Mouse (Mus musculus) liver, embryonic 14.5 days (tissue): ENCODE data around the gene Lbp. TPM values are rescaled to one million over a fixed set of nuclear protein-coding genes. Genes with fewer than 3 reads are reported as not detected.

Experiments
- ATAC-seq: fragments of 200-750 bp; cut with Nextera tagmentation; 2 replicates; pipeline ENCODE4 v1.8.0; 2017; ENCODE audit warnings: moderate number of reproducible peaks, mild to moderate bottlenecking, moderate library complexity; ENCODE audit not compliant: insufficient read depth
- DNase-seq, 3 experiments: peaks; one replicate each; pipeline ENCODE4 v3.0.0-alpha.2; 2012 to 2013; ENCODE audit warnings: low read depth in 3 of 3, low spot score in 3 of 3
- H3K27ac ChIP-seq: fragments of 300-500 bp; sonication (generic); 2 replicates; pipeline ENCODE4 v1.5.1; 2014; ENCODE audit warnings: moderate library complexity, mild to moderate bottlenecking, control low read depth, inconsistent platforms
- H3K27me3 ChIP-seq: fragments of 300-500 bp; sonication (generic); 2 replicates; pipeline ENCODE4 v1.6.1; 2014; ENCODE audit warnings: mild to moderate bottlenecking, low read length, moderate library complexity; ENCODE audit not compliant: control insufficient read depth, insufficient read depth
- H3K36me3 ChIP-seq: fragments of 300-500 bp; sonication (generic); replicated peaks from 2 replicates; pipeline ENCODE4 v1.6.1; 2014; ENCODE audit warnings: low read depth; ENCODE audit not compliant: control insufficient read depth, insufficient read depth
- H3K4me1 ChIP-seq, 2 experiments: fragments of 200-500 bp in 1 of 2; fragments of 300-500 bp in 1 of 2; sonication (generic) in 1 of 2; replicated peaks; 2 replicates each; pipeline ENCODE4 v1.6.1; 2012 to 2014; ENCODE audit warnings: antibody characterized with exemption in 1 of 2, inconsistent platforms in 1 of 2, low read length in 1 of 2; ENCODE audit not compliant: control insufficient read depth in 2 of 2, insufficient read depth in 2 of 2
- H3K4me2 ChIP-seq: fragments of 300-500 bp; sonication (generic); 2 replicates; pipeline ENCODE4 v1.6.1; 2014; ENCODE audit warnings: low read depth, mild to moderate bottlenecking, control low read depth, moderate library complexity
- H3K4me3 ChIP-seq, 2 experiments: fragments of 200-500 bp in 1 of 2; fragments of 300-500 bp in 1 of 2; sonication (generic) in 1 of 2; 2 replicates each; pipeline ENCODE4 v1.5.1; 2012 to 2014; ENCODE audit warnings: low read depth in 2 of 2, low read length in 2 of 2, mild to moderate bottlenecking in 2 of 2, control low read depth in 1 of 2, inconsistent platforms in 1 of 2, moderate library complexity in 1 of 2; ENCODE audit not compliant: insufficient read depth in 1 of 2
- H3K9ac ChIP-seq: fragments of 300-500 bp; sonication (generic); replicated peaks from 2 replicates; pipeline ENCODE4 v1.6.1; 2014; ENCODE audit warnings: mild to moderate bottlenecking, control low read depth, moderate library complexity
- H3K9me3 ChIP-seq: fragments of 300-500 bp; sonication (generic); 2 replicates; pipeline ENCODE4 v1.6.1; 2016; ENCODE audit warnings: low read length, mixed read lengths; ENCODE audit not compliant: control insufficient read depth
- CTCF ChIP-seq: IDR thresholded peaks from 2 replicates; pipeline ENCODE4 v1.5.1; 2016; ENCODE audit warnings: antibody characterized with exemption, low read depth, control low read depth
- EP300 ChIP-seq: IDR thresholded peaks from 2 replicates; pipeline ENCODE4 v1.6.1; 2016; ENCODE audit warnings: antibody characterized with exemption, low read depth
- WGBS: fragments of 180-500 bp; shearing (Covaris S2); extraction: QIAGEN DNeasy Blood & Tissue Kit; methylation state at CpG from one replicate; pipeline ENCODE4 v1.1.7; 2014; ENCODE audit not compliant: insufficient replicate concordance; 5-methylcytosine and 5-hydroxymethylcytosine counted together
- polyA plus RNA-seq, 2 experiments: library from polyadenylated mRNA; depleted of rRNA in 1 of 2; stranded (reverse) in 1 of 2; unstranded in 1 of 2; fragments of >200 nt; fragmentation: Nextera tagmentation in 1 of 2; extraction: Ambion mirVana in 1 of 2; gene quantifications; 2 replicates each; pipeline versions ENCODE4 v1.2.1 to v1.2.3; 2012 to 2014

Lbp gene
- polyA plus RNA-seq, 2 experiments, result 22.9 to 31.6 TPM

- Histone ChIP-seq H3K36me3 (no peaks in the 10 kb centered on the region), H3K4me2 (no peak overlapping the region), H3K9ac (no peak overlapping the region), H3K27ac (no peak overlapping the region), H3K9me3 (no peaks in the 10 kb centered on the region), H3K4me1 (peaks cover 0 to 1% of the 10 kb centered on the region in 2 experiments; a peak in 1 of 4 replicates), H3K4me3 (no peak overlapping the region), H3K27me3 (peaks cover 26% of the 10 kb centered on the region)
- ATAC-seq, result no peak
- TF ChIP-seq EP300 (no peak), CTCF (no peak)
- WGBS, result 74% methylated on average over 1 of the region's 1 CpGs
- no peak for DNase-seq
Measured at GRCm38 (mm10) chr2:158377811-158378210, 71.5 kb downstream of the Lbp start.

GRCm38 (mm10) chr2:158379354-158380078, 73.2 kb downstream of the Lbp start:
- Histone ChIP-seq H3K27me3 (peaks cover 25% of the 10 kb centered on the region), H3K36me3 (no peaks in the 10 kb centered on the region), H3K4me2 (no peak overlapping the region), H3K27ac (no peak overlapping the region), H3K9me3 (no peaks in the 10 kb centered on the region), H3K4me3 (no peak overlapping the region), H3K9ac (no peak overlapping the region), H3K4me1 (no peaks in the 10 kb centered on the region)
- 40% methylated on average over 13 of the region's 13 CpGs for whole genome bisulfite sequencing
- ATAC-seq, result no peak
- TF ChIP-seq EP300, result no peak
- TF ChIP-seq CTCF, result peak; percentile 88
- DNase-seq, result peak; percentile 57 to 66 (median 58)

Other genes starting within 250 kb of the Lbp start
- gene Tgm2, start 160.1 kb upstream of the Lbp start, polyA plus RNA-seq (2012; rRNA removed), result 41.9 and 44.6 TPM in 2 replicates
- gene Tgm2, start 160.1 kb upstream of the Lbp start, polyA plus RNA-seq (2014; fragmentation: Nextera tagmentation; extraction: Ambion mirVana), result 34.6 and 37.7 TPM in 2 replicates
- 0.33 and 0.34 TPM in 2 replicates for gene D630003M21Rik, start 77.3 kb upstream of the Lbp start, polyA plus RNA-seq (2012; rRNA removed)
- 0.24 and 0.52 TPM in 2 replicates for gene D630003M21Rik, start 77.3 kb upstream of the Lbp start, polyA plus RNA-seq (2014; fragmentation: Nextera tagmentation; extraction: Ambion mirVana)
- not detected in 2 replicates for gene Bpi, start 48.4 kb upstream of the Lbp start, polyA plus RNA-seq (2012; rRNA removed)
- not detected in 2 replicates for gene Bpi, start 48.4 kb upstream of the Lbp start, polyA plus RNA-seq (2014; fragmentation: Nextera tagmentation; extraction: Ambion mirVana)
- gene Snhg11, start 69.1 kb downstream of the Lbp start, polyA plus RNA-seq (2012; rRNA removed), result 2.0 and 2.4 TPM in 2 replicates
- gene Snhg11, start 69.1 kb downstream of the Lbp start, polyA plus RNA-seq (2014; fragmentation: Nextera tagmentation; extraction: Ambion mirVana), result 0.42 and 0.63 TPM in 2 replicates
- gene Ralgapb, start 103.4 kb downstream of the Lbp start, polyA plus RNA-seq (2012; rRNA removed), result 3.4 and 4.7 TPM in 2 replicates
- 5.5 and 5.6 TPM in 2 replicates for gene Ralgapb, start 103.4 kb downstream of the Lbp start, polyA plus RNA-seq (2014; fragmentation: Nextera tagmentation; extraction: Ambion mirVana)
- 0.22 TPM in 1 of 2 replicates, not detected in the other for gene Adig, start 196.1 kb downstream of the Lbp start, polyA plus RNA-seq (2012; rRNA removed)
- not detected in 2 replicates for gene Adig, start 196.1 kb downstream of the Lbp start, polyA plus RNA-seq (2014; fragmentation: Nextera tagmentation; extraction: Ambion mirVana)
- 0.03 TPM in 1 of 2 replicates, not detected in the other for gene Arhgap40, start 206.3 kb downstream of the Lbp start, polyA plus RNA-seq (2012; rRNA removed)
- gene Arhgap40, start 206.3 kb downstream of the Lbp start, polyA plus RNA-seq (2014; fragmentation: Nextera tagmentation; extraction: Ambion mirVana), result not detected in 2 replicates